Mouse (Mus musculus) neural tube, embryonic 14.5 days (tissue): ENCODE data around the gene Fhdc1. TPM values are rescaled to one million over a fixed set of nuclear protein-coding genes. Genes with fewer than 3 reads are reported as not detected.

ENCODE experiments used
- ATAC-seq: fragments of 200-750 bp; cut with Nextera tagmentation; 2 replicates; pipeline ENCODE4 v1.8.0; 2017; ENCODE audit warnings: low read depth, mild to moderate bottlenecking, moderate TSS enrichment, moderate library complexity
- H3K27ac ChIP-seq: fragments of 300-500 bp; sonication (generic); 2 replicates; pipeline ENCODE4 v1.5.1; 2014; ENCODE audit warnings: low read depth, mild to moderate bottlenecking, control low read depth, low read length, moderate library complexity, mixed read lengths
- H3K27me3 ChIP-seq: fragments of 300-500 bp; sonication (generic); 2 replicates; pipeline ENCODE4 v1.6.1; 2014; ENCODE audit warnings: low read length; ENCODE audit not compliant: control insufficient read depth, insufficient read depth
- H3K36me3 ChIP-seq: fragments of 300-500 bp; sonication (generic); 2 replicates; pipeline ENCODE4 v1.6.1; 2014; ENCODE audit warnings: low read length, mixed read lengths; ENCODE audit not compliant: control insufficient read depth, insufficient read depth
- H3K4me1 ChIP-seq: fragments of 300-500 bp; sonication (generic); 2 replicates; pipeline ENCODE4 v1.6.1; 2014; ENCODE audit warnings: low read length; ENCODE audit not compliant: control insufficient read depth, insufficient read depth
- H3K4me2 ChIP-seq: fragments of 300-500 bp; sonication (generic); 2 replicates; pipeline ENCODE4 v1.6.1; 2014; ENCODE audit warnings: mild to moderate bottlenecking, low read depth, low read length, control low read depth
- H3K4me3 ChIP-seq: fragments of 300-500 bp; sonication (generic); 2 replicates; pipeline ENCODE4 v1.5.1; 2014; ENCODE audit warnings: low read depth, low read length, control low read depth, mixed read lengths
- H3K9ac ChIP-seq: fragments of 300-500 bp; sonication (generic); replicated peaks from 2 replicates; pipeline ENCODE4 v1.6.1; 2014; ENCODE audit warnings: low read depth, mild to moderate bottlenecking, control low read depth, low read length, mixed read lengths
- H3K9me3 ChIP-seq: fragments of 300-500 bp; sonication (generic); 2 replicates; pipeline ENCODE4 v1.6.1; 2016; ENCODE audit warnings: low read length; ENCODE audit not compliant: control insufficient read depth
- WGBS: fragments of 180-500 bp; shearing (Covaris S2); extraction: QIAGEN DNeasy Blood & Tissue Kit; methylation state at CpG from one replicate; pipeline ENCODE4 v1.1.7; 2014; 5-methylcytosine and 5-hydroxymethylcytosine counted together
- polyA plus RNA-seq: library from polyadenylated mRNA; unstranded; fragments of >200 nt; fragmentation: Nextera tagmentation; extraction: Ambion mirVana; gene quantifications from 2 replicates; pipeline ENCODE4 v1.2.1, GENCODE M21; 2014

Fhdc1 gene
- polyA plus RNA-seq, 1 experiment from 2014 or later, result 7.2 TPM

DNA sequence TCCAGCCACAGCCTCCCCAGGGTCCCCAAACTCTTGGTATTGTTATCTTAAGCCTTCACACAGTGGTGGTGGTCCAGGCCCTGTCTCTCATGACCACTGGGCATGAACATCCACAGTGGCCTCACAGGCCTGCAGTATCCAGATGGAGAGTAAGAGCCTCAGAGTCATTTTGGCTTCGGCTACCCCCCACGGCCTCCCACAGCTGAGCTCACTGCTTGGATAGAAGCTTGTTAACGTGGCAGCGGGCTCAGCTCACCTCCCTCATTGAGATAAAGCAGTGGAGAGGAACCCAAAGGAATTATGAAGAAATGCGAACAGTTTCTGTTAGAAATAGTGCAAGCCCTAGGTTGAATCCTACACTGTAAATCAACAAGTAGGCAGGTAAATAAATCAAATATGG is 32.4 kb downstream of the Fhdc1 start:
- Histone ChIP-seq H3K4me1 (no peaks in the 10 kb centered on the region), H3K36me3 (peaks cover 12% of the 10 kb centered on the region; the same call in 1 of the 2 replicates), H3K27me3 (no peaks in the 10 kb centered on the region), H3K4me2 (no peak overlapping the region), H3K27ac (no peak overlapping the region), H3K9ac (no peak overlapping the region), H3K4me3 (no peak overlapping the region), H3K9me3 (no peaks in the 10 kb centered on the region)
- WGBS, result 72% methylated on average over 5 of the region's 5 CpGs
- no peak for ATAC-seq

DNA sequence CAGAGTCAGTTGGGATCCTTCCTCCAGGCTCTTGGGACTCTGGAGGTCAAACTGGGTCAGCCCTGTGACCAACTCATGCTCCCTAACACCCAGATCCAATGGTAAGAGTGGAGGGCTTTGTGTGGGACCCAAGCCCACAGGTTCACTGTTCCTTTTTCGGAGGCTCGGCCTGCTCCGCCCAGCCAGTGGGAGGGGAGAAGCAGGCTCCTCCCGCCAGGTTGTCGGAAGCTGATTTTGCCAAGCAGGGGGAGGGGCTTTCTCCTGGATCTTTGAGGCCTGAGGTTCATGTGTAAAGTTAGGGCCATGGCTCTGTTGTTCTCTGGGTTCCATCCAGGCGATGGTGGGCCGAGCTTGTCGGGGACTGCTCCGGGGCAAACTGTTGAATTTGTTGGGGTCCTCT is 34.4 kb downstream of the Fhdc1 start:
- Histone ChIP-seq H3K4me3 (no peak overlapping the region), H3K36me3 (peaks cover 9% of the 10 kb centered on the region; the same call in 1 of the 2 replicates), H3K9me3 (no peaks in the 10 kb centered on the region), H3K4me1 (no peaks in the 10 kb centered on the region), H3K27ac (no peak overlapping the region), H3K4me2 (no peak overlapping the region), H3K27me3 (no peaks in the 10 kb centered on the region), H3K9ac (no peak overlapping the region)
- WGBS, result 35% methylated on average over 9 of the region's 9 CpGs
- ATAC-seq, result no peak

DNA sequence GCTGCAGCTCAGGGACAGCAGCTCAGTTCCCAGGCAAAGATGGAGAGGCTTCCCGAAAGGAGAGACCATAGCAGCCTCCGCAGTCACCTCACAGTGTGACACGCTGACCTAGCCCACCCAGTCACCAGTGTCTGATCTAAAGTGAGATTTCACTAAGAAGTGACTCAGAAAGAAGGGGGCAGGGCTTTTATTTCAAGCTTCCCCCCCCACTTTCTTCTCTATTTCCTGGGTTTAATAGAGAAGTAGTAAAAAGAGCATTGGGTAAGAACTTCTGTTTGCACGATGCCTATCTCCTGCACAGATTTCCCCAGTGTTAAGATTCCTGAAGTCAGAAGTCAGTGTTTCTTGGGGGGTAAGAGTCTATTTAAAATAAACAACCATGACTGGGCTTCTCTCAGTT is 37.3 kb downstream of the Fhdc1 start:
- WGBS, result 84% methylated on average over 4 of the region's 4 CpGs
- no peaks in the 10 kb centered on the region for H3K9me3 ChIP-seq
- H3K4me2 ChIP-seq, result no peak overlapping the region
- ATAC-seq, result no peak
- no peak overlapping the region for H3K9ac ChIP-seq
- no peaks in the 10 kb centered on the region for H3K27me3 ChIP-seq
- H3K4me1 ChIP-seq, result no peaks in the 10 kb centered on the region
- no peak overlapping the region for H3K27ac ChIP-seq
- H3K36me3 ChIP-seq, result peaks cover 7% of the 10 kb centered on the region; the same call in 1 of the 2 replicates
- no peak overlapping the region for H3K4me3 ChIP-seq

DNA sequence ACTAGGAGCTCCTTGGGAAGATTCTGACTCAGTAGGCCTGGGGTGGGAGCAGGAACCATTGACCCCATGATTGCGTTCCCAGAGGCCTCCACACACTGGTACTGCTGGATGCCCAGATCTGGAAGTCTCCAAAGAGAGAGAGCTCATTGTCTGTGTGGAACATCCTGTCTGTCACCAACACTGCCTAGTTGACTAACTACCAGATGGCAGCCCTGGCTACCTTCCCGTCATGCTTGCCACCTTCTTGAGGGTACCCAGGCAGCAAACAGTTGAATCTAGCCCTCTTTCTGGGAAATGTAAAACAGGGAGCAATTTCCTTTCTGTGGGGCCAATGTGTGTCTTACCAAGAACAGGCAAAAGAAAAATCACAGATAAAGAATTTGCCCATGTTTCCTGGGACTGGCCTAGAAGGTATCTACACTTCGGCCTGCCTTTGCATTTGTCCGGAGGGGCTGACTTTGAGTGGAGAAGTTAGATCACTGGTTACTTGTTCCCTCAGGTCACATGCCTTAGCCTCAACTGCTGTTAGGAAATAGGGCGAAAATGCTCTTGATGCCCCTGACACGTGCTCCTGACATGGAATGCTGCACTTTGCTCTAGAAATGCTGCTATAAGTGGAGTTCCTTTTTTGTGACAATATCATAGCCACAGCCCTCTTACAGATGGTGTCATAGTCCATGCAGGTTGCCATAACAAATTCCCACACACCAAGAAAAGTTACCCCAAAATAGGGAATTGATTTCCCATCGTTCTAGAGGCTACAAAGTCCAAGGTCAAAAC is 40.6 kb downstream of the Fhdc1 start:
- no peak for ATAC-seq
- Histone ChIP-seq H3K9me3 (no peaks in the 10 kb centered on the region), H3K27me3 (no peaks in the 10 kb centered on the region), H3K4me1 (peaks cover 12% of the 10 kb centered on the region), H3K4me3 (no peak overlapping the region), H3K36me3 (peaks cover 1% of the 10 kb centered on the region; the same call in 1 of the 2 replicates), H3K4me2 (no peak overlapping the region), H3K27ac (no peak overlapping the region), H3K9ac (no peak overlapping the region)
- 95% methylated on average over 7 of the region's 7 CpGs for WGBS

DNA sequence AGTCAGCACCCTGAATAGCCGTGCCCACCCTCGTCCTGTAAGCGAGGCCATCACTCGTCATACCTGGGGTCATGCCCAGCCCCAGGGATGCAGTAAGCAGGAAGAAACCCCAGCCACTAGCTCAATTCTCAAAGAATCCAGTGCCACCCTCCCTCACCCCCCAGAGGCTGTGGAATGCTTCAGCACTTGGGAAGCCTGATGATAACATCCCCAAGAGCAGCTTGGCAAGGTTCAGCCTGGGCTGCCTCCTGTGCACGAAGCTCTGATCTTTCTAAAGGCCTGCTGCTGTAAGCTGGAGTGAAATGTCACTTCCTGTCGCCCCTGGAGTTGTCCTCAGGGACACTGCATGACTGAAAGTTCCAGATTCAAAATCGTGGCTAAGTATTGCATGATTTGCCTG is 41.4 kb downstream of the Fhdc1 start:
- Histone ChIP-seq H3K9ac (no peak overlapping the region), H3K4me3 (no peak overlapping the region), H3K27ac (no peak overlapping the region), H3K9me3 (no peaks in the 10 kb centered on the region), H3K4me2 (no peak overlapping the region), H3K4me1 (peaks cover 12% of the 10 kb centered on the region), H3K27me3 (no peaks in the 10 kb centered on the region), H3K36me3 (no peaks in the 10 kb centered on the region)
- 85% methylated on average over 7 of the region's 7 CpGs for whole genome bisulfite sequencing
- no peak for ATAC-seq

DNA sequence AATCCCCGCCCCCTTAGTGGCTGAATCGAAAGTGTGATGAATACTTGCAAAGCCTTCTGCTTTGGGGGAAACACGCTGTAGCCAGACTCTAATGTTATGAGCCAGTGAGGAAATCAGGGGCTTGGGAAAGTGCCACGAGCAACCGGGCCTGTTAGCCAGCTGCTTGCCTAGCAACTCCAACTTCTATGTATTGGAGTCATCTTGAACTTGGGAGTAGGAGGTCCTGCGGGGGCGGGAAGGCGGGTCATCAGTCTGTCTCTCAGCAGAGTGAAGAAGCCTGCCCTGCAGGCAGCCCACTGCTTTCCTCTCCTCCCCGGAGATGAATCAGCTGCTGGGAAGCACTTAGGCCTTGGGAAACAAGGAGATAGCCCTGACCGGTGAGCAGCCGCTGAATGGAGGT is 42.1 kb downstream of the Fhdc1 start:
- no peak for ATAC-seq
- no peak overlapping the region for H3K27ac ChIP-seq

DNA sequence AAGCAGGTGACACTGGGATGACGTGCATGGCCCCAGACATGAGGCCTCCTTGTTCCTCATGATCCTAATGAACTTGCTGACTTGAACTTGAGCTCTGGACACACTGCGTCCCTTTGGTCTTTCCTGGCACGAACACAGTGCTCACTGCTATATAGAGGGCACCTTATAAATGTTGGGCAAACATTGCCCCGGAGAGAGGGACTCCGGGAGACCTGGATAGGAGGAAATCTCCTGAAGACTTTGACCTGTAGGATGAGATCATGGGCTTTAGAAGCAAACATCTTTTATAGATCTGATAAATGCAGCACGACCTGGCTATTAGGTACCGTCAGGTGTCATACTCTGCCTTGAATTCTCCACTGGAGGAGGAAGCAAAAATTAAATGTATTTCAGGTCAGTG is 43.3 kb downstream of the Fhdc1 start:
- no peaks in the 10 kb centered on the region for H3K9me3 ChIP-seq
- ATAC-seq, result no peak
- WGBS, result 95% methylated on average over 7 of the region's 7 CpGs

More for the DNA sequence above, 42.1 kb downstream of the Fhdc1 start:
- WGBS, result 76% methylated on average over 11 of the region's 11 CpGs
- H3K9ac ChIP-seq, result no peak overlapping the region
- H3K36me3 ChIP-seq, result no peaks in the 10 kb centered on the region
- no peak overlapping the region for H3K4me2 ChIP-seq
- H3K4me1 ChIP-seq, result peaks cover 12% of the 10 kb centered on the region
- no peak overlapping the region for H3K4me3 ChIP-seq
- H3K9me3 ChIP-seq, result no peaks in the 10 kb centered on the region
- no peaks in the 10 kb centered on the region for H3K27me3 ChIP-seq

DNA sequence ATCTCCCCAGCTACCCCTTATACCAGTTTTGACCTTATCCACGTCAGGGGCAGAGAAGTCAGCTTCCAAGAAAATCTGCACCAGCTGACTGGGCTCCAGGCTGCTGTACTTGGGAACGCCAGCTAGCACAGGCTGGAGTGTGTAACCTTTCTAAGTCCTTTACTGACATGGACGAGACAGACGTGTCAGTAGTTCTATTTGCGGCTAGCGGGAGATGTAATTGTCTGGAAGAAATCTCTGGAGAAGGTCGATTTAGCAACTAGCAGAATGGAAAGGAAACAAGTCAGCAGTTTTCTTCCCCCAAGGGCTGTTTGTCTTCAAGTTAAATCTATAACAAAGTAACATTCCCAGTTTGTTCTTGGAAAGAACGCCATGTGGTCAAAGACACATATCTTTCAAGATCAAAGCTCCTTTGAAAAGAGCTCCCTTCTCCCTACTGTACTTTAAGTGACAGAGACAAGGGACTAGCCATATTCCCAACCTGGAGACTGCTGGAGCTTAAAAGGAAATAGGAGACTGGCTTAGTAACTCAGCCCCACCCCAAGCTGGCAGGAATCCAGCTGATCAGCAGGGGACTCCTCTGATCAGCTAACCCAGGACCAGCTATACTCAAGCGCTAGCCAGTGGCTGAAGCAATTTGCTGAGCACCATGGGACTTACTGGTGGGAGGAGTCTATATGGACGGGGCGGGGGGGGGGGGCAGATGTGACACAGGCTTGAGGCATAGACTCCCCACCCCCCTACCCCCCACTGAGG is 44.8 kb downstream of the Fhdc1 start:
- WGBS, result 16% methylated on average over 11 of the region's 11 CpGs
- no peak overlapping the region; the same call in 1 of the 2 replicates for H3K27ac ChIP-seq

More for the DNA sequence above, 43.3 kb downstream of the Fhdc1 start:
- H3K27ac ChIP-seq, result no peak overlapping the region
- no peak overlapping the region for H3K9ac ChIP-seq
- H3K27me3 ChIP-seq, result no peaks in the 10 kb centered on the region
- peaks cover 12% of the 10 kb centered on the region for H3K4me1 ChIP-seq
- H3K4me2 ChIP-seq, result no peak overlapping the region
- H3K4me3 ChIP-seq, result no peak overlapping the region
- H3K36me3 ChIP-seq, result no peaks in the 10 kb centered on the region

More for the DNA sequence above, 44.8 kb downstream of the Fhdc1 start:
- Histone ChIP-seq H3K9ac (no peak overlapping the region), H3K4me1 (peaks cover 12% of the 10 kb centered on the region), H3K36me3 (no peaks in the 10 kb centered on the region), H3K4me3 (no peak overlapping the region), H3K4me2 (no peak overlapping the region), H3K27me3 (no peaks in the 10 kb centered on the region), H3K9me3 (no peaks in the 10 kb centered on the region)
- peak; percentile 41; the same call in 1 of the 2 replicates for ATAC-seq
